Mouse (Mus musculus) thymus, adult 2 months (tissue): Measurements from ENCODE around the gene Tstd1.

ENCODE experiments used
- CTCF ChIP-seq: fragments of 200-500 bp; IDR thresholded peaks from 2 replicates; pipeline ENCODE4 v1.5.1; 2012; ENCODE audit warnings: mild to moderate bottlenecking, control low read depth, low read length, moderate library complexity, borderline replicate concordance; ENCODE audit not compliant: control insufficient read depth, poor library complexity, insufficient read depth; ENCODE audit errors: extremely low read depth
- POLR2A ChIP-seq: fragments of 200-500 bp; IDR thresholded peaks from 2 replicates; pipeline ENCODE4 v1.6.1; 2012; ENCODE audit warnings: mild to moderate bottlenecking, low read length, control low read depth, moderate library complexity; ENCODE audit not compliant: control insufficient read depth, poor library complexity, insufficient read depth; ENCODE audit errors: extremely low read depth

- TF ChIP-seq POLR2A (no peak), CTCF (no peak)
Measured at GRCm38 (mm10) chr1:171425126-171425525, 6.5 kb downstream of the Tstd1 start.
